Mouse (Mus musculus) retina, postnatal 7 days (tissue): ENCODE results near the gene Rif1.
"Not testable (repeated sequence)": the region's sequence is repeated elsewhere in the genome, so short reads cannot be mapped to it uniquely, and the experiment has no call there.

Experiments
- DNase-seq: peaks from one replicate; pipeline ENCODE4 v3.0.0-alpha.2; 2012; ENCODE audit warnings: low read depth, low spot score

Rif1 gene

DNA sequence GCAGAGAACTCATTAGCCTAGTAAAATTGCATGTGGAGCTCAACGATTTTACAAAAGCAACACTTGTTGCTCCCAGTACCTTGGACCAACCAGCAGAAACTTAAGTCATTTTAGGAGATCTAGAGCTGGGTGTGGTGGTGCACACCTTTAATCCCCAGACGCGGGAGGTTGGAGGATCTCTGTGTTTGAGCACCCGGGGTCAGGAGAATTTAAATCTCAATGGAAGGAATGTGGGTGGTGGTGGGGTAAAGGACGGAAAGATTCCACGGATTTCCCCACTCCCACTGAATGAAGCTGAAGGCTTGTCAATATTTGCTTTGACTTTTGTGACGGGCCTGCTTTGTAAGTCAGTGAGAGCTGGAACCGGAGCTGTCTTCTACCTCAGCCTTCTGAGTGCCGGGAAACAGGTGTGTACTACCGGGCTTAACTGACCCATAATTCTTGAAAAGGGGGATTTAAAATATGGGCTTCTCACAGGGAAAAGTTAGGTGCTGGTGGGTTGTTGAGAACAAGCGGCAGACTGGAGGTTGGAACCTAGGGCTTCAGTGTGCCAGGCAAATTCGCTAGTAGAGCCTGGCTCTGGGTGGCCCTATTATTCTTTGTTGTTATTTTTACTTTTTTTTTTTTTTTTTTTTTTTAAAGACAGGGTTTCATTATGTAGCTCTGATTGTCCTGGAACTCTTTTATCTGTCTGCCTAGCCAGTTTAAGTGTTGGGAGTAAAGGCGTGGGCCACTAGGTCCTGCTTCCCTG is 1.2 kb upstream of the Rif1 start:
- no peak for DNase-seq

DNA sequence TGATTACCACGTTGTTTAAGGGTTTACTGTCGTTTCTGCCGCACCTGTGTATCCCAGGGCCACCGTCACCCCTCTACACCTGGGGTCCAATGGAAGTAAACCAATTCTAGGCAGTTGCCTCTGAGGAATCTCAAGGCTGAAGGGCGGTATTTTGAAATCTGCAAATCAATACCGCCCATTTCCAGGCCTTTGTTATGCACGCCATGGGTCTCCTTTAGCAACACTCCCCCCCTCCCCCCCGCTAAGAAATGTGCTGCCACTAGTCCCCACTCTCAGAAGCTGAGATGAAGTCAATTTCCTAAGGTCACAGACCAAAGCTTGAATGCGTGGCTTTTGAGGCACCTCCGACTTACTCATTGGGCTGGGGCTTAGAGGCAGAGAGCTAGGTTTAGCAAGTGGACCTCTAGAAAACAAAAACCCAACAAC is 554 bp upstream of the Rif1 start:
- DNase-seq = no peak

DNA sequence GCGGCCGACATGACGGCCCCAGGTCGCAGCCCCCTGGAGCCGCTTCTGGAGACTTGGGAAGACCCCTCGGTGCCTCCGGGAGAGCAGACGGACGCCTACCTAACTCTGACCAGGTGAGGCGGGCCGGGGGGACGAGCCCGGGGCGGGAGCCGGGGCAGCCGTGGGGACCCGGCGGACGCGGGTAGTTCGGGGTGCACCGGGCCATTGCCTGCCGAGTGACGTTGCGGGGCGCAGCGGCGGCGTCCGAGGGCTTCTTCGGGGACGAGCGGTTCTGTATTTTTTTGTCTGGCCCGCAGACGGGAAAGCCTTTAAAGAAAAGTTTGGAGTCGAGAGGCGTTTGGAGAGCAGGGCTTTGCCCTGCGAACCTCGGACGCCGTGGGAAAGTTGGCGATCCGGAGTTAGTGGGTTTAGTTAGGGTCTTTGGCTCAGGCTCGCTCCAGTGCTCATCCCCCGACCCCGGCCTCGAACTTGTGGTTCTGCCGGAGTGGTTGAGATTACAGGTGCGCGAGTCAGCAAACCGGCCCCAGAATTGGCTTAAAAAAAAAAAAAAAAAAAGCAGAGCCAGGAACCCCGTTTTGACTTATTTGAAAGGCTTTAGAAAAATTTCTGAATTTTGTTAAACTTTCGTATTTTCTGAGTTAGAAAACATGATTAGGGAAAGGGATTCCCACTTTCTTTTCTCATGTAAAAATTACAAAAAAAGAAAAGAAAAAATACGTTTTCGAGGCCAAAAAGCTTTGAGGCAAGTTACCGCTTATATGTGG is 691 bp downstream of the Rif1 start:
- peak; percentile 2 for DNase-seq

DNA sequence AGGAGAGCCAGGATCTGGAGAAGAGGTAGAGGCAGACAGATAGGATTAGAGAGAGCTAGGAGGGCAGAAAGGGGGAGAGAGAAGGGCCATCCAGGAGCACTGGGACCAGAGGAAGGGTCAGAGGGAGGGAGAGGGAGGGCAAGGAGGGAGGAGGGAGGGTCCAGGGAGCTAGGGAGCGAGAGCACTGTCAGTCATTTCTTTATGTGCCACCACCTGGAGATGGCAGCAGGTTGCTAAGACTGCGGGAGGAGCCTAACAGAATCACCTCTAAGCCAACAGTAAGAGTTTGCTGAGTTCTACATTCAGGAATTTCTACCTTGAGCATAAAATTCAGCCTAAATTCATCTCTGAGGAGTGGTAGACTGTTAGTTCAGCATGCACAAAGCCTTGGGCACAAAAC is 6.0 kb downstream of the Rif1 start:
- no peak for DNase-seq

DNA sequence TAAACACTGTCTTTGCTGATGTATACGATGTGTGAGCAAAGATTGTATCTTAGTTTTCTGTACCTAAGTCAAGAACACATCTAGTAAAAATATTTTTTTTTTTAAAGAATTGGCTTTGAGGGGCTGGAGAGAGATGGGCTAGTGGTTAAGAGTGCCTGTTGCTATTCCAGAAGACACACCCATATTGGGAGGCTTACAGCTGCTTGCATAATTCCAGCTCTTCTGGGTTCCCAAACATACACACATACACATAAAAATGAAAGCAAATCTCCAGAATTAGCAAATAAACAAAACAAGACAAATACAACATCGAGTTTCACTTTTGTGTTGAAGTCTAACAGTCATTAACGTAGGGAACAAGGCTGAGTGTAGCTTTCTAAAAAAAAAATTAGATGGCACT is 11.4 kb downstream of the Rif1 start:
- DNase-seq = no peak

DNA sequence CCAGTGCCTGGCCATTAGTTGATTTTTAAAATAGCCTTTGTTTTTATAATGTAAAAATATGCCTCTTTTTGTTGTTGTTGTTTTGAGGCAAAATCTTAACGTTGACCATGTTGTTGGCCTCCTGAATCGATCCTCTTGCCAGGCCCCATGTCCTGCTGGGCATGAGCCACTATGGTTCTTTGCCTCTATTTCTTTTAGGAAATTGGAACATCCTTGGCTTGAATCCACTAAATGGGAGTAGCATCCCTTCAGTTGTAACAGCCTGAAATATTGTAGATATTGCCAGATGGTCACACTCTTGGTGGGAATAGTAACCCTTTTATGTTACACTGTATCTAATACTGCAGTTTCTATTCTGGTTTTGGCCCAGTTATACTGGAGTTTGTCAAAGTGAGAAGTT is 11.9 kb downstream of the Rif1 start:
- DNase-seq = no peak

DNA sequence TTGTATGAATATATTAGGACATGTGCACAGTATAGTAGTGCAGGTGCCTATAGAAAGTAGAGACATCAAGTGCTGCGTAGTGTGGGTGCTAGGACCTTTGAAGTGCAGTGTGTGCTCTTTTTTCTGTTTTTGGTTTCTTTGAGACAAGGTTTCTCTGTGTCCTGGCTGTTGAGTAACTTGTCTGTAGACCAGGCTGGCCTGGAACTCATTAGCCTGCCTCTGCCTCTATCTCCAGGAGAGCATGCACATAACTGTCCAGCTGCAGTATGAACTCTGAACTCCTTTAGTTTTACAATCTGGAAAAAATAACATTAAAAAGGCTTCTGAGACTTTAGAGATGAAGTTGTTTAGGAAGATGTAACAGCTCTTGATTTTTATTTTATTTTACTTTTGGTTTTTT is 41.5 kb downstream of the Rif1 start:
- DNase-seq = no peak

DNA sequence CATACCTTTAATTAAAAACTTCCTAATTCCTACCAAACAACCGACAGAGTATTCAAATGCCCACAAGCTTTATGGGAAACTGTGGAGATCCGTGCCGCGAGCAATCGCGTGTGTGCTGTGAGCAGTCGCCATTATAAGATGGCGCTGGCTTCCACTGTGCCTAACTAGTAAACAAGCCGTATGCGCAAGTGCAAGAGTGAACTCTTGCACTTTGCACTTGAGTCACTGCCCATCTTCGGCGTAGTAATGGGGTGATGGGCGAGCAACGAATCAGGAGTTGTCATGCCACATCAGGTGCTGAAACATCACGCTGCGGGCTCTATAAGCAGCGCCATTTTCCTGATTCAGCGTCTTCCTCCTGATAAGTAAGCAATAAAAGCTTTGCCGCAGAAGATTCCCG is 58.7 kb downstream of the Rif1 start:
- not testable (repeated sequence) for DNase-seq

DNA sequence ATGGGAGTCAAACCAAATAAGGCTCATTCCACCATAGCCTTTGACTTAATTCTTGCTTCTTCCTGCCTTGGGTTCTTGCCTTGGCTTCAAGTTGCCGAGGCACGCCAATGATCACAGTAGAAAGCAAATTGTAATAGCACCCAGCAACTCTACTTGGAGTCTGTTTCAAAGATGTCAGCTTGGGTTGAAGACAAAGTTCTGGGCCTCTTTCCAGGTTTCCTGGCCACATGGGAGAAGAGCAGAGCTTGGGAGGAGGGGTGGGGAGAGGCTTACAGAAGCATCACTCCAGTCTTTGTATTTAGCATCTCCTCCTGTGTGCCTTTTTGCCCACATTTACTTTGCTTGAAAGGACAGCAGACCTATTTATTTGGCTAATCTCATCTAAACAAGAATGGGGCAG is 60.7 kb downstream of the Rif1 start:
- DNase-seq = no peak

DNA sequence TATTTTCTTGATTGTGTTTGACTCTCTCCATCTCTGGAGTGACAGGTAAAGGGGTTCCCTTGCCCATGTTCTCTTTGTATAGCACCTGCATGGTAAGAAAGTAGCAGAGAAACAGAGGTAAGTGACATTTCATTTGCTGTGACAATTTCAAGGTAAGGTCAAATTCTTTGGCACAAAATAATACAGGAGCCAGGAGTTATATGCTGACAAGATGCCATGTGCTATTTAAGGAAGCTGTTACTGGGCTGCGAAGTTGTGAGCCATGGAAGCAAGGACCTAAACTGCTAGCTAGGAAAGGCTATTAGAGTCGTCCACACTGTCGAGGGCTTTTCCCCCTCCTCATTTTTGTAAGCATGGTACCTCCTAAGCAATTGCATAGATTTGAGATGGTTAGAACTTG is 80.4 kb downstream of the Rif1 start:
- no peak for DNase-seq

DNA sequence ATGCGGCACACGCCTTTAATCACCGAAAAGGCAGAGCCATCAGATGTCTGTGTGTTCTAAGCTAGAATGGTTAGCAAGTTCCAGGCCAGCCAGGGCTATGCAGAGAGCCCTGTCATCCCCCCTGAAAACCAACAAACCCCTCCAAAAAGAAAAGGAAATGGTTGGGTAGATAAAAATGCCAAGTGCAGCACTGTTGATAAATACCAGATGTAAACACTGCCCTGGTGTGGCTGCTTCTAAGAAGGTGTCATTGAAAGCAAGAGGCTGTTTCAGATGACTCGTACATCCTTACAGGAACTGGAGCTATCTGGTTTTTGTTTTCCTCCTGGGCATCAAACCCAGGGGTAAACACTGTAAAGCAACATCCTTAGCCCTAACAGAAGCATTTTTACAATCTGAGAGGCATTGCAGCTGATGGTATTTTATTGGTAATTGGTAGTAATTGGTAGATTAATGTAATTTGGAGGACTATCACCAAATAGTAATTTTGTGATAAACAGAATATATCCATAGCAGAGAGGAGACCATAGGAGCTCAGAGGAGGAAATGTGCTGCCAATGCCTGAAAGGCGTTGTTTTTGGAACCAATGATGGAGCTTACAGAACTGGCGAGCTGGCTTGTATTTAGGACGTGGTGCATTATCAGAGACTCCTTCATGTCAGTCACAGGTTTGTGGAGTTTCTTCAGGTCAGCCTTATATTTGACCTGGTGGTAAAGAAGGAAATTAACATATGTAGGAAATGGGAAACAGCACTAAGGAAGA is 96.8 kb downstream of the Rif1 start:
- no peak for DNase-seq
